ENCODE assay signal across 10 mouse cellular contexts in genomic region chr5:144159137-144159536, GRCm38 (mm10). TPM values are rescaled to one million over a fixed set of nuclear protein-coding genes. Genes with fewer than 3 reads are reported as not detected.
DNase-seq lines count a peak whose midpoint lies in the region; ATAC-seq and TF ChIP-seq lines count a peak whose summit lies in the region.
"Had no signal": no experiment of that assay in that cellular context is flagged by ENCODE, and none has a peak within 500 bp of the region (broad histone marks: within the 10 kb centered on the region; RNA-seq: fewer than 3 reads in every experiment).

No protein-coding gene starts in this region.

- peak overlapping the region; percentile 43 for H3K27ac ChIP-seq in gastrocnemius, adult 2 months
- H3K27ac ChIP-seq in lung, embryonic 15.5 days = peak overlapping the region; percentile 66
- peak overlapping the region; percentile 45 for H3K27ac ChIP-seq in embryonic facial prominence, embryonic 14.5 days (replicated peaks; ENCODE audit: low read depth, low read length)
- peak overlapping the region; percentile 58; the same call in 1 of the 2 replicates for H3K27ac ChIP-seq in neural tube, embryonic 15.5 days (replicated peaks)
- H3K27ac ChIP-seq: liver, embryonic 13.5 days had no signal

- peaks cover 19% of the 10 kb centered on the region for H3K4me1 ChIP-seq in lung, embryonic 15.5 days
- no peaks in the 10 kb centered on the region; the same call in none of the 2 replicates for H3K4me1 ChIP-seq in embryonic facial prominence, embryonic 14.5 days (ENCODE audit: control insufficient read depth, insufficient read depth, low read length)
- 0 out of 2 replicates have a peak, but pooled peaks cover 6% of the 10 kb centered on the region for H3K4me1 ChIP-seq in neural tube, embryonic 15.5 days

- ATAC-seq in lung, embryonic 15.5 days (ENCODE audit: borderline replicate concordance, extremely low read depth, low FRiP score, low TSS enrichment) = no peak
- ATAC-seq in embryonic facial prominence, embryonic 14.5 days (ENCODE audit: low read depth) = no peak
- ATAC-seq in neural tube, embryonic 15.5 days (ENCODE audit: low FRiP score) = no peak
- ATAC-seq in megakaryocyte-erythroid progenitor cell, adult 5-6 weeks (replicated peaks; ENCODE audit: low FRiP score, low TSS enrichment, poor library complexity, severe bottlenecking) = no peak
- ATAC-seq: inflammation-experienced regulatory T-cells, adult 6 months had no signal

- 88% methylated on average over 8 of the region's 8 CpGs for WGBS in lung, embryonic 15.5 days
- 86% methylated on average over 7 of the region's 8 CpGs for WGBS in embryonic facial prominence, embryonic 14.5 days
- WGBS in neural tube, embryonic 15.5 days = 85% methylated on average over 8 of the region's 8 CpGs

- H3K27me3 ChIP-seq in lung, embryonic 15.5 days = no peaks in the 10 kb centered on the region
- no peaks in the 10 kb centered on the region for H3K27me3 ChIP-seq in embryonic facial prominence, embryonic 14.5 days (replicated peaks; ENCODE audit: control insufficient read depth, insufficient read depth, low read length)
- H3K27me3 ChIP-seq in neural tube, embryonic 15.5 days (replicated peaks) = no peaks in the 10 kb centered on the region
- H3K27me3 ChIP-seq: liver, embryonic 13.5 days had no signal

- no peak for DNase-seq in gastrocnemius, adult 2 months
- DNase-seq in gastrocnemius, postnatal 14 days = no peak
- DNase-seq in lung, postnatal 25 days (ENCODE audit: low spot score) = no peak
- DNase-seq in embryonic facial prominence, embryonic 14.5 days (ENCODE audit: low spot score) = no peak
- no peak for DNase-seq in testis, postnatal 10 days (ENCODE audit: low spot score)
- DNase-seq: liver, embryonic 13.5 days had no signal

- H3K4me3 ChIP-seq in gastrocnemius, adult 2 months = no peak overlapping the region
- no peak overlapping the region for H3K4me3 ChIP-seq in lung, embryonic 15.5 days
- no peak overlapping the region for H3K4me3 ChIP-seq in embryonic facial prominence, embryonic 14.5 days (ENCODE audit: low read depth, low read length)
- no peak overlapping the region for H3K4me3 ChIP-seq in neural tube, embryonic 15.5 days (replicated peaks)
- H3K4me3 ChIP-seq: liver, embryonic 13.5 days had no signal

- TF ChIP-seq CTCF in gastrocnemius, adult 2 months (IDR thresholded peaks at IDR 0.05) = no peak

- H3K9me3 ChIP-seq in lung, embryonic 15.5 days = no peaks in the 10 kb centered on the region
- H3K9me3 ChIP-seq in embryonic facial prominence, embryonic 14.5 days (ENCODE audit: control insufficient read depth, low read length) = no peaks in the 10 kb centered on the region
- no peaks in the 10 kb centered on the region for H3K9me3 ChIP-seq in neural tube, embryonic 15.5 days (replicated peaks)
- H3K9me3 ChIP-seq: liver, embryonic 13.5 days had no signal

- H3K9ac ChIP-seq in lung, embryonic 15.5 days = no peak overlapping the region; the same call in 1 of the 2 replicates
- peak overlapping the region; percentile 9; the same call in 1 of the 2 replicates for H3K9ac ChIP-seq in embryonic facial prominence, embryonic 14.5 days (ENCODE audit: low read depth, low read length)
- H3K9ac ChIP-seq in neural tube, embryonic 15.5 days (replicated peaks) = no peak overlapping the region
- H3K9ac ChIP-seq: liver, embryonic 13.5 days had no signal

- H3K4me2 ChIP-seq in lung, embryonic 15.5 days = no peak overlapping the region
- H3K4me2 ChIP-seq in embryonic facial prominence, embryonic 14.5 days (ENCODE audit: low read depth, low read length) = no peak overlapping the region
- H3K4me2 ChIP-seq in neural tube, embryonic 15.5 days = no peak overlapping the region
- H3K4me2 ChIP-seq: liver, embryonic 13.5 days had no signal

- intact Hi-C loops in gastrocnemius, adult 2 months (cut with DNase I) = no loop called here
- intact Hi-C loops in gastrocnemius, postnatal 14 days (cut with DNase I; ENCODE audit: low total_unique reads) = no loop called here

- H3K36me3 ChIP-seq in lung, embryonic 15.5 days = 0 out of 2 replicates have a peak, but pooled peaks cover 2% of the 10 kb centered on the region
- H3K36me3 ChIP-seq in embryonic facial prominence, embryonic 14.5 days (ENCODE audit: control insufficient read depth, insufficient read depth, low read length) = peaks cover 16% of the 10 kb centered on the region
- H3K36me3 ChIP-seq in neural tube, embryonic 15.5 days = peaks cover 43% of the 10 kb centered on the region

RNA-seq across cellular contexts. Expression of gene Bhlha15, which starts 30.9 kb away (rescaled TPM):
- not detected for total RNA-seq in gastrocnemius, adult 2 months (2021)
- total RNA-seq in gastrocnemius, postnatal 14 days (2021) = not detected
- polyA plus RNA-seq in lung, embryonic 15.5 days (2015; fragmentation: Nextera tagmentation; extraction: Ambion mirVana) = 0.44 and 0.46 TPM in 2 replicates
- 0.60 and 1.0 TPM in 2 replicates for polyA plus RNA-seq in embryonic facial prominence, embryonic 14.5 days (2014; fragmentation: Nextera tagmentation; extraction: Ambion mirVana)
- 0.15 and 0.38 TPM in 2 replicates for polyA plus RNA-seq in neural tube, embryonic 15.5 days (2015; fragmentation: Nextera tagmentation; extraction: Ambion mirVana)
- not detected in 2 replicates for total RNA-seq in megakaryocyte-erythroid progenitor cell, adult 5-6 weeks (2014; fragmentation: Nextera tagmentation)
- 0.05 TPM in 1 of 2 replicates, not detected in the other for total RNA-seq in megakaryocyte-erythroid progenitor cell, adult 5-6 weeks (2017)

RNA-seq across cellular contexts. Expression of gene Lmtk2, which starts 58.9 kb away (rescaled TPM):
- total RNA-seq in gastrocnemius, adult 2 months (2021) = 10 to 100 TPM; 24.7 to 25.0 TPM
- 10 to 100 TPM; 12.2 to 12.5 TPM for total RNA-seq in gastrocnemius, postnatal 14 days (2021)
- 4.0 and 4.4 TPM in 2 replicates for polyA plus RNA-seq in lung, embryonic 15.5 days (2015; fragmentation: Nextera tagmentation; extraction: Ambion mirVana)
- 3.7 and 4.2 TPM in 2 replicates for polyA plus RNA-seq in embryonic facial prominence, embryonic 14.5 days (2014; fragmentation: Nextera tagmentation; extraction: Ambion mirVana)
- polyA plus RNA-seq in neural tube, embryonic 15.5 days (2015; fragmentation: Nextera tagmentation; extraction: Ambion mirVana) = 8.2 and 9.4 TPM in 2 replicates
- total RNA-seq in megakaryocyte-erythroid progenitor cell, adult 5-6 weeks (2014; fragmentation: Nextera tagmentation) = 12.5 and 22.1 TPM in 2 replicates
- 9.2 and 12.2 TPM in 2 replicates for total RNA-seq in megakaryocyte-erythroid progenitor cell, adult 5-6 weeks (2017)
